Mouse (Mus musculus) forebrain, embryonic 11.5 days (tissue): ENCODE measurements at regions not wholly inside any gene's neighbourhood (a gene's known extent, or its start where the extent isn't known, plus 50 kb on each side); places are given as distances from the start of the nearest gene placed in this dataset.

ENCODE experiments used
- ATAC-seq: fragments of 200-750 bp; cut with Nextera tagmentation; replicated peaks from 2 replicates; pipeline ENCODE4 v1.8.0; 2017; ENCODE audit warnings: moderate TSS enrichment; ENCODE audit not compliant: low FRiP score
- DNase-seq: peaks from one replicate; pipeline ENCODE4 v3.0.0-alpha.2; 2017; ENCODE audit warnings: low spot score
- H3K27ac ChIP-seq: fragments of 300-500 bp; sonication (generic); 2 replicates; pipeline ENCODE4 v1.5.1; 2014; ENCODE audit warnings: low read depth, low read length
- H3K27me3 ChIP-seq: fragments of 300-500 bp; sonication (generic); 2 replicates; pipeline ENCODE4 v1.6.1; 2014; ENCODE audit warnings: mild to moderate bottlenecking, low read length, mixed read lengths; ENCODE audit not compliant: control insufficient read depth, insufficient read depth
- H3K36me3 ChIP-seq: fragments of 300-500 bp; sonication (generic); 2 replicates; pipeline ENCODE4 v1.6.1; 2014; ENCODE audit warnings: mild to moderate bottlenecking, low read length, moderate library complexity, mixed read lengths; ENCODE audit not compliant: control insufficient read depth, insufficient read depth
- H3K4me1 ChIP-seq: fragments of 300-500 bp; sonication (generic); replicated peaks from 2 replicates; pipeline ENCODE4 v1.6.1; 2014; ENCODE audit warnings: low read length, mixed read lengths; ENCODE audit not compliant: control insufficient read depth, insufficient read depth
- H3K4me2 ChIP-seq: fragments of 300-500 bp; sonication (generic); 2 replicates; pipeline ENCODE4 v1.6.1; 2014; ENCODE audit warnings: low read depth, mild to moderate bottlenecking, low read length, moderate library complexity, mixed read lengths; ENCODE audit not compliant: severe bottlenecking
- H3K4me3 ChIP-seq: fragments of 300-500 bp; sonication (generic); 2 replicates; pipeline ENCODE4 v1.5.1; 2014; ENCODE audit warnings: low read depth, low read length
- H3K9ac ChIP-seq: fragments of 300-500 bp; sonication (generic); 2 replicates; pipeline ENCODE4 v1.6.1; 2014; ENCODE audit warnings: low read length
- H3K9me3 ChIP-seq: fragments of 300-500 bp; sonication (generic); 2 replicates; pipeline ENCODE4 v1.6.1; 2016; ENCODE audit warnings: low read length, mixed read lengths; ENCODE audit not compliant: control insufficient read depth
- whole genome bisulfite sequencing: fragments of 180-500 bp; shearing (Covaris S2); extraction: QIAGEN DNeasy Blood & Tissue Kit; methylation state at CpG from one replicate; pipeline ENCODE4 v1.1.7; 2014; 5-methylcytosine and 5-hydroxymethylcytosine counted together

GRCm38 (mm10) chr8:34740836-34741235 is 629.3 kb upstream of the Gm10131 start:
- H3K9me3 ChIP-seq: no peaks in the 10 kb centered on the region
- no peak overlapping the region for H3K4me2 ChIP-seq
- no peak overlapping the region for H3K9ac ChIP-seq
- ATAC-seq: no peak
- H3K36me3 ChIP-seq: no peaks in the 10 kb centered on the region
- no peak overlapping the region for H3K27ac ChIP-seq
- no peak overlapping the region for H3K4me3 ChIP-seq
- no peaks in the 10 kb centered on the region for H3K4me1 ChIP-seq
- no peaks in the 10 kb centered on the region for H3K27me3 ChIP-seq
- no peak for DNase-seq
- 90% methylated on average over 10 of the region's 10 CpGs for WGBS

GRCm38 (mm10) chr8:34739836-34740804 is 628.6 kb upstream of the Gm10131 start:
- Histone ChIP-seq H3K4me3 (no peak overlapping the region), H3K9ac (no peak overlapping the region), H3K27me3 (no peaks in the 10 kb centered on the region), H3K27ac (no peak overlapping the region), H3K9me3 (no peaks in the 10 kb centered on the region), H3K4me1 (no peaks in the 10 kb centered on the region), H3K36me3 (no peaks in the 10 kb centered on the region), H3K4me2 (no peak overlapping the region)
- 93% methylated on average over 16 of the region's 16 CpGs for WGBS
- ATAC-seq (no peak), DNase-seq (no peak)

- DNase-seq (no peak), ATAC-seq (no peak)
- Histone ChIP-seq H3K9me3 (no peaks in the 10 kb centered on the region), H3K36me3 (no peaks in the 10 kb centered on the region), H3K27ac (no peak overlapping the region), H3K4me2 (no peak overlapping the region), H3K4me3 (no peak overlapping the region), H3K27me3 (no peaks in the 10 kb centered on the region), H3K9ac (no peak overlapping the region), H3K4me1 (no peaks in the 10 kb centered on the region; the same call in 1 of the 2 replicates)
- 88% methylated on average over 4 of the region's 4 CpGs for WGBS
Observed at GRCm38 (mm10) chr8:34736214-34736613, 624.7 kb upstream of the Gm10131 start.

- ATAC-seq (no peak), DNase-seq (no peak)
- WGBS: 85% methylated on average over 4 of the region's 4 CpGs
- Histone ChIP-seq H3K4me1 (no peaks in the 10 kb centered on the region; the same call in 1 of the 2 replicates), H3K4me3 (no peak overlapping the region), H3K9ac (no peak overlapping the region), H3K27me3 (no peaks in the 10 kb centered on the region), H3K4me2 (no peak overlapping the region), H3K27ac (no peak overlapping the region), H3K9me3 (no peaks in the 10 kb centered on the region), H3K36me3 (no peaks in the 10 kb centered on the region)
Observed at GRCm38 (mm10) chr8:34735006-34735405, 623.5 kb upstream of the Gm10131 start.

- DNase-seq: no peak
- no peak overlapping the region for H3K4me2 ChIP-seq
- H3K36me3 ChIP-seq: no peaks in the 10 kb centered on the region
- H3K9me3 ChIP-seq: no peaks in the 10 kb centered on the region
- no peaks in the 10 kb centered on the region; the same call in 1 of the 2 replicates for H3K4me1 ChIP-seq
- no peak for ATAC-seq
- WGBS: 5% methylated on average over 2 of the region's 2 CpGs
- no peaks in the 10 kb centered on the region for H3K27me3 ChIP-seq
- H3K27ac ChIP-seq: no peak overlapping the region
- H3K9ac ChIP-seq: no peak overlapping the region
- H3K4me3 ChIP-seq: no peak overlapping the region
Observed at GRCm38 (mm10) chr8:34732808-34733207, 621.3 kb upstream of the Gm10131 start.

GRCm38 (mm10) chr8:34732362-34732761 is 620.8 kb upstream of the Gm10131 start:
- no peak for ATAC-seq

GRCm38 (mm10) chr8:34731096-34731999 is 619.8 kb upstream of the Gm10131 start:
- Histone ChIP-seq H3K4me1 (no peaks in the 10 kb centered on the region; the same call in 1 of the 2 replicates), H3K9ac (no peak overlapping the region), H3K27ac (no peak overlapping the region), H3K4me2 (no peak overlapping the region), H3K4me3 (no peak overlapping the region; the same call in 1 of the 2 replicates), H3K27me3 (no peaks in the 10 kb centered on the region), H3K9me3 (no peaks in the 10 kb centered on the region), H3K36me3 (no peaks in the 10 kb centered on the region)
- ATAC-seq: 0 out of 2 replicates have a peak, but pooled peaks have one; percentile 27
- no peak for DNase-seq
- WGBS: 19% methylated on average over 12 of the region's 12 CpGs

More at GRCm38 (mm10) chr8:34732362-34732761, 620.8 kb upstream of the Gm10131 start:
- DNase-seq: no peak
- Histone ChIP-seq H3K4me1 (no peaks in the 10 kb centered on the region; the same call in 1 of the 2 replicates), H3K4me2 (no peak overlapping the region), H3K36me3 (no peaks in the 10 kb centered on the region), H3K4me3 (no peak overlapping the region), H3K27me3 (no peaks in the 10 kb centered on the region), H3K27ac (no peak overlapping the region; the same call in 1 of the 2 replicates), H3K9ac (no peak overlapping the region), H3K9me3 (no peaks in the 10 kb centered on the region)
- WGBS: 10% methylated on average over 1 of the region's 1 CpGs

GRCm38 (mm10) chr8:34729585-34729984 is 618.0 kb upstream of the Gm10131 start:
- no peaks in the 10 kb centered on the region; the same call in 1 of the 2 replicates for H3K4me1 ChIP-seq
- no peak overlapping the region for H3K27ac ChIP-seq
- H3K4me3 ChIP-seq: no peak overlapping the region
- no peak overlapping the region for H3K4me2 ChIP-seq
- no peak overlapping the region for H3K9ac ChIP-seq
- no peaks in the 10 kb centered on the region for H3K27me3 ChIP-seq
- WGBS: 91% methylated on average over 7 of the region's 7 CpGs
- no peaks in the 10 kb centered on the region for H3K36me3 ChIP-seq
- no peaks in the 10 kb centered on the region for H3K9me3 ChIP-seq
- no peak for DNase-seq
- no peak for ATAC-seq
